Mouse (Mus musculus): Measurements from ENCODE around the gene Gm10334. TPM values are rescaled to one million over a fixed set of nuclear protein-coding genes. Genes with fewer than 3 reads are reported as not detected.

The Gm10334 gene
- not detected for polyA plus RNA-seq (2017; shearing (Covaris generic))

DNA sequence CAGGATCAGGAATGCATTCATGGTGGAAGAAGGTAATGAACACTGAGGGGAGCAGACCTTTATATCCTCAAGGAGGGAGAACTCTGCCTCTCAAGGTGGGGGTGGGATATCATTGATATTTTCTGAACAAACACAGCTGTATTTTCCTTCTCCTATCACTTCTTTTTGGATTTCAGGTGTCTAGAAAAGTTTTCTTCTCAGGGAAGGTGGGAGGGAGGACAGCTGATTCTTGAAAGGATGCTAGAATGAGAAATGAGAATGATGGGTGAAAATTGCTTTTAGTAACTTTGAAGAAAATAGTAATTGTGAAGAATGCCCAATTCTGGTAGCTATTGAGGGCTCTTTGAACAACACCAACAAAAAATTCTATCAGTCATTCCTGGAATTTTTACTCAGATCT lies at the start of gene Gm10334:
Gm10334 (minus strand) TSS at position 101 of the 400 bp plus-strand sequence.

DNA sequence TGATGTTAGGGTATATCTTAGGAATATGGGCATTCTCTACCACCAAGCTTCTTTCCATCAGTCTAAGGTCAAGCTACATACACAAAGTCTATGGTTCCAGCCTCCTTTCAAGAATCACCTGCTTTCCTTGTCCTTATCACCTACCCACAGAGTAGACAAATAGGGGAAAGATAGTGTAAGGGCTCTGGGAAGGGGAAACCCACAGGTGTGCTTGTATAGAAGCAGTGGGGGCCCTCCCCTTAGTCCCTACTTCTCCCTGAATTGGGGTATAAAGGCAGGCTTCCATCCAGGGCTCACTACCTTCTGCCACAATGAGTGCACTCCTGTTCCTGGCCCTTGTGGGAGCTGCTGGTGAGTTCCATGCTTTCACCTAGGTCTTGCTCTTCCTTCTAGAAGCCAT lies 12.7 kb upstream of the Gm10334 start, which contains the start of gene Prss1:
Prss1 (plus strand) TSS at position 301 of the 400 bp plus-strand sequence.

Other genes with a start within 250 kb of the Gm10334 start
- gene Try4, start 143.9 kb downstream of the Gm10334 start, polyA plus RNA-seq (2017; shearing (Covaris generic)), result not detected
- gene Try5, start 129.3 kb downstream of the Gm10334 start, polyA plus RNA-seq (2017; shearing (Covaris generic)), result 0.73 TPM
- 0.48 TPM for gene Try10, start 92.0 kb downstream of the Gm10334 start, polyA plus RNA-seq (2017; shearing (Covaris generic))
- not detected for gene Prss3, start 68.5 kb downstream of the Gm10334 start, polyA plus RNA-seq (2017; shearing (Covaris generic))
- not detected for gene Gm5771, start 53.8 kb downstream of the Gm10334 start, polyA plus RNA-seq (2017; shearing (Covaris generic))
- not detected for gene Prss1, start 12.8 kb upstream of the Gm10334 start, polyA plus RNA-seq (2017; shearing (Covaris generic))
- 1.4 TPM for gene Prss2, start 75.6 kb upstream of the Gm10334 start, polyA plus RNA-seq (2017; shearing (Covaris generic))
- 49.1 TPM for gene Ephb6, start 159.3 kb upstream of the Gm10334 start, polyA plus RNA-seq (2017; shearing (Covaris generic))
- gene Trpv6, start 190.3 kb upstream of the Gm10334 start, polyA plus RNA-seq (2017; shearing (Covaris generic)), result 0.50 TPM
- not detected for gene Trpv5, start 234.6 kb upstream of the Gm10334 start, polyA plus RNA-seq (2017; shearing (Covaris generic))
- not detected for gene Llcfc1, start 238.3 kb upstream of the Gm10334 start, polyA plus RNA-seq (2017; shearing (Covaris generic))